Mouse (Mus musculus) CH12.LX (cell line): Measurements from ENCODE around the gene Fev. TPM values are rescaled to one million over a fixed set of nuclear protein-coding genes. Genes with fewer than 3 reads are reported as not detected.

Experiments
- DNase-seq: peaks from one replicate; pipeline ENCODE4 v3.0.0-alpha.2; 2013; ENCODE audit errors: extremely low read depth
- H3K27ac ChIP-seq: 2 replicates; pipeline ENCODE4 v1.5.1; 2012; ENCODE audit warnings: low read depth, mild to moderate bottlenecking, control low read depth, moderate library complexity; ENCODE audit not compliant: insufficient read depth
- H3K27me3 ChIP-seq: replicated peaks from 2 replicates; pipeline ENCODE3; 2012; ENCODE audit warnings: inconsistent platforms
- H3K36me3 ChIP-seq, 2 experiments: replicated peaks in 1 of 2; 2 replicates each; pipeline versions ENCODE3 to v1.6.1; 2012; ENCODE audit warnings: inconsistent platforms in 1 of 2, low read length in 1 of 2, mild to moderate bottlenecking in 1 of 2, mixed read lengths in 1 of 2, moderate library complexity in 1 of 2; ENCODE audit not compliant: control insufficient read depth in 1 of 2, insufficient read depth in 1 of 2
- H3K4me1 ChIP-seq, 2 experiments: 2 replicates each; pipeline ENCODE4 v1.6.1; 2012; ENCODE audit warnings: inconsistent platforms in 1 of 2, moderate library complexity in 1 of 2; ENCODE audit not compliant: insufficient read depth in 2 of 2, control insufficient read depth in 1 of 2
- H3K4me2 ChIP-seq: 2 replicates; pipeline ENCODE4 v1.6.1; 2012; ENCODE audit warnings: low read depth, mild to moderate bottlenecking, control low read depth; ENCODE audit not compliant: poor library complexity, insufficient read depth, severe bottlenecking
- H3K4me3 ChIP-seq, 3 experiments: fragments of 150-350 bp in 1 of 3; sonication (generic) in 1 of 3; replicated peaks in 1 of 3; 2 replicates each; pipeline versions ENCODE3 to v1.5.1; 2011 to 2012; ENCODE audit warnings: low read depth in 2 of 3, low read length in 2 of 3, mild to moderate bottlenecking in 2 of 3, moderate library complexity in 2 of 3, control low read depth in 1 of 3, improper control_type of control experiment in 1 of 3, inconsistent platforms in 1 of 3, mixed read lengths in 1 of 3; ENCODE audit not compliant: poor library complexity in 1 of 3
- H3K79me2 ChIP-seq: replicated peaks from 2 replicates; pipeline ENCODE4 v1.6.1; 2012; ENCODE audit warnings: mild to moderate bottlenecking, moderate library complexity; ENCODE audit not compliant: control insufficient read depth, poor library complexity, insufficient read depth, severe bottlenecking; ENCODE audit errors: extremely low read depth
- H3K9ac ChIP-seq: 2 replicates; pipeline ENCODE4 v1.6.1; 2012; ENCODE audit warnings: low read depth, mild to moderate bottlenecking, control low read depth, moderate library complexity; ENCODE audit not compliant: insufficient read depth
- H3K9me3 ChIP-seq: replicated peaks from 2 replicates; pipeline ENCODE3; 2012; ENCODE audit warnings: low read length, inconsistent platforms, mixed read lengths
- CHD2 ChIP-seq: IDR thresholded peaks from 2 replicates; pipeline ENCODE4 v1.6.1; 2011; ENCODE audit warnings: low read length, improper control_type of control experiment
- EP300 ChIP-seq: IDR thresholded peaks from 2 replicates; pipeline ENCODE4 v1.6.1; 2011; ENCODE audit warnings: low read length, improper control_type of control experiment
- ETS1 ChIP-seq: conservative IDR thresholded peaks from 2 replicates; pipeline ENCODE4 v1.6.1; 2012; ENCODE audit warnings: low read depth, mild to moderate bottlenecking, inconsistent platforms, low read length, improper control_type of control experiment, moderate library complexity
- GABPA ChIP-seq: IDR thresholded peaks from 2 replicates; pipeline ENCODE4 v1.6.1; 2012; ENCODE audit warnings: low read depth, low read length, improper control_type of control experiment, inconsistent platforms; ENCODE audit not compliant: insufficient replicate concordance
- HCFC1 ChIP-seq: IDR thresholded peaks from 2 replicates; pipeline ENCODE4 v1.6.1; 2012; ENCODE audit warnings: low read depth, mild to moderate bottlenecking, inconsistent platforms, low read length, improper control_type of control experiment
- IRF4 ChIP-seq: IDR thresholded peaks from 2 replicates; pipeline ENCODE4 v1.6.1; 2014; ENCODE audit warnings: low read depth, mild to moderate bottlenecking, inconsistent platforms, low read length, improper control_type of control experiment
- JUN ChIP-seq: IDR thresholded peaks from 2 replicates; pipeline ENCODE4 v1.6.1; 2011; ENCODE audit warnings: low read depth, mild to moderate bottlenecking, low read length, improper control_type of control experiment, moderate library complexity; ENCODE audit not compliant: insufficient read depth
- KAT2A ChIP-seq: IDR thresholded peaks from 2 replicates; pipeline ENCODE4 v1.6.1; 2012; ENCODE audit warnings: low read length, improper control_type of control experiment, inconsistent platforms; ENCODE audit not compliant: insufficient replicate concordance
- MAFK ChIP-seq: IDR thresholded peaks from 2 replicates; pipeline ENCODE4 v1.6.1; 2011; ENCODE audit warnings: low read length, improper control_type of control experiment; ENCODE audit not compliant: insufficient replicate concordance
- MAX ChIP-seq: IDR thresholded peaks from 2 replicates; pipeline ENCODE4 v1.6.1; 2011; ENCODE audit warnings: low read length, improper control_type of control experiment
- MAZ ChIP-seq: IDR thresholded peaks from 2 replicates; pipeline ENCODE4 v1.6.1; 2012; ENCODE audit warnings: low read depth, mild to moderate bottlenecking, inconsistent platforms, low read length, improper control_type of control experiment, moderate library complexity
- MEF2A ChIP-seq: IDR thresholded peaks from 2 replicates; pipeline ENCODE4 v1.6.1; 2014; ENCODE audit warnings: low read depth, mild to moderate bottlenecking, inconsistent platforms, low read length, improper control_type of control experiment, borderline replicate concordance
- MYC ChIP-seq: IDR thresholded peaks from 2 replicates; pipeline ENCODE4 v1.6.1; 2011; ENCODE audit warnings: low read depth, mild to moderate bottlenecking, improper control_type of control experiment, low read length
- NELFE ChIP-seq: IDR thresholded peaks from 2 replicates; pipeline ENCODE4 v1.6.1; 2011; ENCODE audit warnings: low read depth, low read length, improper control_type of control experiment
- POLR2A ChIP-seq: IDR thresholded peaks from 2 replicates; pipeline ENCODE4 v1.6.1; 2011; ENCODE audit warnings: low read depth, mild to moderate bottlenecking, improper control_type of control experiment, low read length
- POLR2AphosphoS2 ChIP-seq: IDR thresholded peaks from 2 replicates; pipeline ENCODE4 v1.6.1; 2011; ENCODE audit warnings: low read depth, low read length, improper control_type of control experiment
- SMC3 ChIP-seq: IDR thresholded peaks from 2 replicates; pipeline ENCODE4 v1.6.1; 2011; ENCODE audit warnings: low read depth, low read length, improper control_type of control experiment
- TBP ChIP-seq: conservative IDR thresholded peaks from 2 replicates; pipeline ENCODE4 v1.6.1; 2011; ENCODE audit warnings: low read depth, low read length, improper control_type of control experiment
- USF2 ChIP-seq: conservative IDR thresholded peaks from 2 replicates; pipeline ENCODE4 v1.6.1; 2011; ENCODE audit warnings: low read depth, low read length, improper control_type of control experiment
- ZNF384 ChIP-seq: IDR thresholded peaks from 2 replicates; pipeline ENCODE4 v1.6.1; 2012; ENCODE audit warnings: low read depth, low read length, improper control_type of control experiment, inconsistent platforms
- dilution Hi-C: fragments of 300-500 bp; cut with MboI; formaldehyde crosslinking; loops from 2 replicates; pipeline ENCODE4 v1.14.3; 2020; ENCODE audit warnings: low sequenced_read_pairs; ENCODE audit not compliant: extremely low pct_unique_long_range_greater_than_20kb, extremely low pct_ligation_motif_present
- in situ Hi-C: fragments of 300-500 bp; cut with MboI; formaldehyde crosslinking; loops from 3 replicates; pipeline ENCODE4 v1.14.3; 2019; ENCODE audit warnings: low sequenced_read_pairs, low pct_ligation_motif_present, low pct_unique_long_range_greater_than_20kb, mixed read lengths
- polyA plus RNA-seq: library from polyadenylated mRNA; unstranded; fragments of >175 nt; gene quantifications from 2 replicates; pipeline ENCODE4 v1.2.1, GENCODE M21; 2012; ENCODE audit warnings: low read depth; ENCODE audit not compliant: insufficient read length
- total RNA-seq, 2 experiments: library from RNA; depleted of rRNA; stranded (reverse); fragments of 300-350 nt in 1 of 2; fragments of >200 nt in 1 of 2; gene quantifications; 2 replicates each; pipeline ENCODE4 v1.2.3; 2012 to 2014

Gene Fev
- total and polyA plus RNA-seq, 3 experiments, result not detected

DNA sequence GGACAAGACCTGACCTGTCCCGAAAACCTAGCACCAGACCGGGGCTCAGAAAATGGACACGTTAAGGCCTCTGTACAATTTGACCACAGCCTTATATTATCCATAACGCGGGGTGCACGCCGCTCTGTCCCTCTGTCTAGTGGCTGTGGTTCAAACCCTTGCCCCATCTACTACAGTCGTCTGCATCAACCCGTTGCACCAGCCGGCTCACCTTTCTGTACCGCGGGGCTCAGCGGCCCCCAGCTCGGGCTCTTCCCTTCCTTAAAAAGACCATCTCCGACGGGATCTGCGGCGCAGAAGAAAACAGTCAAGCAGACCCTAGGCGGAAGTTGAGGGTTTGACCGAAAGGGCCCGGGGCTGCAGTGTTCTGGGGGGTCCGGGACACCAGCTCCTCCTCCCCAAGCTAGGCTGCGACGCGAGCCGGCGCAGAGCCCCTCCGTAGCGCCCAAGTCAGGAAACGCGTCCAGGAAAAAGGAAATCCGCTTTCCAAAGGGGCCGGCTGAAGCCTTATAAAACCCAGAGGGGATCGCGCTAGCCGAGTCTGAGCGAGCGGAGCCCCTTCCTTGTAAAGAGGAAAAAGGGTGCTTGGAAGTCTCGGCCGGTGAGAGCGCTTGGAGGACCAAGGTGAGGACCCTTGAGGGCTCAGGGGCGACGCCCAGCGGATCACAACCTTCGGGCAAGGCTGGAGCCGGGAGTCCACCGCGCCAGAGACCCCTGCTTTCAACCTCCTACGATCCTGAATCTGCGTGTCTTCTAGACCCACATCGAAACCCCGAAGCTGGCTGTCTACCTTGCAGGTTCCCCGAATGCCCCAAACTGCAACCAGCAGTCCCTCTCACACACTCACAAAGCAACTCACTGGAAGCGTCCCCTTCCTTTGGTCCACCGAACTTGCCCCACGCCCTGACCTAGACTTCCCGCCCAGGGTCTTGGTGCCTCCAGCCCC, 750 bp downstream of the Fev start:
- Histone ChIP-seq H3K27ac (no peak overlapping the region), H3K4me1 (0 out of 4 replicates have a peak, but pooled peaks cover 0 to 2% of the 10 kb centered on the region in 2 experiments), H3K9me3 (peaks cover 26% of the 10 kb centered on the region), H3K79me2 (no peaks in the 10 kb centered on the region), H3K4me2 (no peak overlapping the region), H3K4me3 (no peak overlapping the region), H3K27me3 (peaks cover 29% of the 10 kb centered on the region), H3K36me3 (no peaks in the 10 kb centered on the region), H3K9ac (no peak overlapping the region)
- dilution Hi-C loops, result no loop called here
- no peak for DNase-seq
- TF ChIP-seq POLR2A (no peak), MAX (no peak), IRF4 (no peak), ZNF384 (no peak), GABPA (no peak), KAT2A (no peak), HCFC1 (no peak), EP300 (no peak), NELFE (no peak), MEF2A (no peak), ETS1 (no peak), JUN (no peak), POLR2AphosphoS2 (no peak), SMC3 (no peak)
- in situ Hi-C loops, result no loop called here

DNA sequence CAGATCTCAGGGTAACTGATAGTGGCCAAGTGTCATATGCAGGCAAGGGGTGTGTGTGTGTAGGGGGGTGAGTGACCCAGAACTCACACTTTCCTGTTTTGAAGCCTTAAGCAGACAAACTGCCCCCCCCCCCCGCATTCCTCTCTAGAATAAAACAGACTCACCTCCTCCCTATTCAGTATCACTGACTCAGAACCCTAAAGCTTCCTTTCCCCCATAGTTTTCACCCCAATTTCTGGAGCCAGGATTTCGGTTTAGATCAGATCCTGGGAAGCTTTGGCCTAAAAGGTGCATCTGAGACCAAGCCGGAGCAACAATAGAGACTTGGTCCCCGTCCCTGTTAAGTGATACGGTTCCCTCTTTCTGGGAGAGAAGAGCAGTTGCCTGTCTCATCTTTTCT, 1.8 kb downstream of the Fev start:
- no peak for TF ChIP-seq HCFC1
- TF ChIP-seq IRF4, result no peak
- no peak for TF ChIP-seq MAZ
- TF ChIP-seq TBP, result no peak
- TF ChIP-seq USF2, result no peak
- TF ChIP-seq MAFK, result no peak
- no peak for TF ChIP-seq JUN
- no peak for TF ChIP-seq CHD2
- TF ChIP-seq NELFE, result no peak
- TF ChIP-seq ETS1, result no peak
- no peak for TF ChIP-seq MYC
- no peak for TF ChIP-seq ZNF384
- TF ChIP-seq MEF2A, result no peak
- Histone ChIP-seq H3K9ac (no peak overlapping the region), H3K27ac (no peak overlapping the region), H3K79me2 (no peaks in the 10 kb centered on the region), H3K4me1 (peaks cover 2% of the 10 kb centered on the region in 2 experiments; a peak in 2 of 4 replicates), H3K4me2 (no peak overlapping the region), H3K36me3 (no peaks in the 10 kb centered on the region), H3K27me3 (peaks cover 35% of the 10 kb centered on the region), H3K9me3 (peaks cover 26% of the 10 kb centered on the region), H3K4me3 (no peak overlapping the region)
- DNase-seq, result no peak
- dilution Hi-C loops (no loop called here), in situ Hi-C loops (no loop called here)
